ENCODE assay signal across 8 mouse cellular contexts in the genomic region with DNA sequence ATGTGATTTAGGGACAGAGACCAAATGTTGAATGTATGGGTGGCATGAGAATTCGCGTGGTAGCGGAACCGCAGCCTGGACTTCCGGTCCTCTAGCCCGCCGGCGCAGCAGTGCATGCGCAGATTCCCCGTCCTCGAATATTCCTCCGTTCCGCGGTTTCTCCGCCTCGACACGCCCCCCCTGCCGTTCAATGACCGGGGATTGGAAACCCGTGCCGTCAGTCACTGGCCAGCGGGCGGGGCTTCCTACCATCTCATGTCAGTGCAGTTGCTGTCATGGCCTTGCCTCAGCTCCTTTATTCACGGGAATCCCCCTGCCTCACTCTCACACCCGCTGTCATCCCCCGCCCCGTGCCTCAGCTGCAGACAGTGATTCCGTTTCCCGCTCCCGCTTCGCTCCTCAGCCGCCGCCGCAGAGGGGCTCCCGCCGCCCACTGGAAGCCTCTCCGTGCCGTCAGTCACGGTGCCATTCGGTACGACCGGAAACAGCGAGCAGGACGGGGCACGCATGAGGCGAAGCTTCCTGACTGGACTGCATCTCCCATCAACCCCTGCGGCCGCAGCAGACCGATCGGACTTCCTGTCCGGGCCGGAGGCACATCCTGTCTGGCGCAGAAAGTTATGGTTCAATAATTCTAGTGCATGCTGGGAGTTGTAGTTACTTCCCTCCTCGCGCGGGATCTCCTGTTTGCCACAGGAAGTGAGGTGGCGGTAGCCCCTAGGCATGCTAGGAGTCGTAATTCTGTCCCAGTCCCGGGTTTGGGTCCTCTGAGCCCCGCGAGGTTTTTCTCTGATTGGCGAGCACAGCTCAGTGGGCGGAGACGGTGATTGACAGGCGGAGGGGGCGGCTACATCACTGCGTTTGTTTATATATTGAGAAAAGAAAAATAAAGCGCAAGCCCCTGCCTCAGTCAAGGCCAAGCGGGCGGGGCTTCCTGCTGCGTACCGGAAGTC.
DNase-seq lines count a peak whose midpoint lies in the region; ATAC-seq and TF ChIP-seq lines count a peak whose summit lies in the region.

No protein-coding gene starts in this region.

- peak overlapping the region; percentile 48 for H3K4me2 ChIP-seq in forebrain, embryonic 15.5 days (replicated peaks)

- peak overlapping the region; percentile 86 to 91 for H3K4me3 ChIP-seq in ES-E14 (ENCODE audit: insufficient read depth in 1 of 2, low read depth in 1 of 2, low read length in 2 of 2, poor library complexity in 1 of 2, severe bottlenecking in 1 of 2)
- peak overlapping the region; percentile 59 for H3K4me3 ChIP-seq in forebrain, embryonic 15.5 days
- H3K4me3 ChIP-seq in lung, adult 2 months (replicated peaks; ENCODE audit: extremely low read depth, low read depth, low read length), result peak overlapping the region; percentile 86

- in situ Hi-C loops in ES-E14 (cut with MboI; ENCODE audit: low sequenced_read_pairs in 2 of 2, unreplicated experiment in 2 of 2), result no loop called here

- peak; percentile 95 for ATAC-seq in forebrain, embryonic 15.5 days (replicated peaks)
- peak; percentile 78 for ATAC-seq in neutrophil, adult 5-6 weeks (ENCODE audit: extremely low read depth, insufficient number of reproducible peaks, low FRiP score, poor library complexity, severe bottlenecking)

- intact Hi-C loops in heart, postnatal 25 days (cut with DNase I), result loop anchor here (5.0 to 10.0 kb wide), 4 partner anchors 65 to 510 kb away; a partner anchor contains a TSS

- no peaks in the 10 kb centered on the region for H3K27me3 ChIP-seq in forebrain, embryonic 15.5 days

- peak; percentile 92 for DNase-seq in ES-E14 (ENCODE audit: low read depth, low spot score)
- DNase-seq in cerebellum, adult 11-12 months, result peak; percentile 99
- peak; percentile 95 for DNase-seq in heart, postnatal 25 days (ENCODE audit: low spot score)
- DNase-seq in layer of hippocampus, adult 18-20 months (ENCODE audit: low spot score in 2 of 2), result peak; percentile 98 to 99
- peak; percentile 93 for DNase-seq in lung, adult 2 months
- DNase-seq in thymus, adult 18-20 months, result peak; percentile 95 to 98

- peaks cover 4% of the 10 kb centered on the region; the same call in 1 of the 2 replicates for H3K36me3 ChIP-seq in ES-E14 (ENCODE audit: control insufficient read depth, insufficient read depth, low read length, poor library complexity, severe bottlenecking)
- H3K36me3 ChIP-seq in forebrain, embryonic 15.5 days, result no peaks in the 10 kb centered on the region

- TF ChIP-seq POLR2A in lung, adult 2 months (IDR thresholded peaks at IDR 0.05; ENCODE audit: borderline replicate concordance, extremely low read depth, low read depth, low read length), result peak; percentile 78; the same call in 1 of the 2 replicates

- H3K4me1 ChIP-seq in ES-E14 (ENCODE audit: control insufficient read depth in 2 of 2, insufficient read depth in 2 of 2, low read length in 2 of 2, poor library complexity in 1 of 2), result no peaks in the 10 kb centered on the region; a peak in 1 of 4 replicates
- peaks cover 7% of the 10 kb centered on the region for H3K4me1 ChIP-seq in forebrain, embryonic 15.5 days
- no peaks in the 10 kb centered on the region for H3K4me1 ChIP-seq in lung, adult 2 months (ENCODE audit: control insufficient read depth, insufficient read depth, low read length)

- no peak for TF ChIP-seq CTCF in lung, adult 2 months (IDR thresholded peaks at IDR 0.05; ENCODE audit: insufficient read depth, low read length)

- peak overlapping the region; percentile 92 for H3K27ac ChIP-seq in ES-E14 (ENCODE audit: insufficient read depth, low read depth, low read length, poor library complexity, severe bottlenecking)
- peak overlapping the region; percentile 99 for H3K27ac ChIP-seq in forebrain, embryonic 15.5 days (replicated peaks)

- under 1% methylated on average over 72 of the region's 72 CpGs for WGBS in forebrain, embryonic 15.5 days
- WGBS in lung, adult 2 months, result under 1% methylated on average over 72 of the region's 72 CpGs

- peak overlapping the region; percentile 88 for H3K9ac ChIP-seq in ES-E14 (ENCODE audit: insufficient read depth, low read depth, low read length, poor library complexity, severe bottlenecking)
- H3K9ac ChIP-seq in forebrain, embryonic 15.5 days (replicated peaks), result peak overlapping the region; percentile 87

- H3K9me3 ChIP-seq in ES-E14 (ENCODE audit: control insufficient read depth, insufficient read depth, low read depth, low read length), result peaks cover 2% of the 10 kb centered on the region; the same call in 1 of the 2 replicates
- no peaks in the 10 kb centered on the region for H3K9me3 ChIP-seq in forebrain, embryonic 15.5 days

TF ChIP-seq in ES-E14, 5 proteins besides CTCF, POLR2A, EP300 and RAD21:
- TF ChIP-seq CHD2 (IDR thresholded peaks at IDR 0.05; ENCODE audit: low read depth, low read length), result peak; percentile 93
- no peak for TF ChIP-seq MAFK (IDR thresholded peaks at IDR 0.05; ENCODE audit: insufficient read depth, low read depth, low read length)
- no peak for TF ChIP-seq ZC3H11A (IDR thresholded peaks at IDR 0.05; ENCODE audit: borderline replicate concordance, low read depth, low read length)
- TF ChIP-seq HCFC1 (IDR thresholded peaks at IDR 0.05; ENCODE audit: borderline replicate concordance, insufficient read depth, low read length), result peak; percentile 94
- TF ChIP-seq ZNF384 (IDR thresholded peaks at IDR 0.05; ENCODE audit: low read depth, low read length), result no peak

Comparison
In these comparisons a context has a peak if more than half of its experiments do, and no peak if none do; other contexts are left out.
1. Peak in every context shown above with its lines: DNase-seq, ATAC-seq, H3K4me3 ChIP-seq and H3K27ac ChIP-seq.